Mouse (Mus musculus) right cerebral cortex, adult 18-20 months (tissue): Measurements from ENCODE around the gene Mapkap1.

Experiments
- DNase-seq: peaks from one replicate; pipeline ENCODE4 v3.0.0; 2022; ENCODE audit warnings: mixed read lengths

Mapkap1 gene

DNA sequence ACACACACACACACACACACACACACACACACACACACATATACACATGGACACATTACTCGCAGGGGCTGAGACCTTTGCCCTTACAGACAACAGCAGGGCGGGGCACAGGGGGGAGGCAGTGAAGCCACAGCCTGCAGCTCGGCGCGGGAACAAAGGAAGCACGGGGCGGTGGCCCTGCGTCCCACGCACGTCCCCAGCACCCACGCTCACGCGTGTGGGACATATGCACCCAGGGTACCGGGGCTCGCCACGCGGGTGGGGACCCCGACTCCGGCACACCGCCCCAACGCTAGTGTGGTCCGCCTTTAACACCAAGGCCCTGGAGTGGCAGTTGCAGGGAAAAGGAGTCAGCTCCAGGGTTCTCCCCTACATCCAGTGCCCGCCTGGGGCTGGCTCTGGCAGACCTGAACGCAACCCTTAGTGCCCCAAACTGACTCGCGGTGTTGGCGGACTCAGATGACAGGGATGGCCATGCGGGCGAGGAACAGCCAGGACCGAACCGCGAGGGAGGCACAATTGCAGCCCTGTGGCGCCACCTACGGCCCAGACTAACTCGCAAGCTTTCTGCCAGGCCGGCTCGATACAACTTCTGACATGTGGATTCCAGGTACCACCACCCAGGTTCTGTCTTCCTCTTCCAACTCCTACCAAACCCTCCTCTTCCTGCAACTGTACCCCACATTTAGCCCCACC lies 232.5 kb downstream of the Mapkap1 start:
- peak; percentile 85 for DNase-seq

DNA sequence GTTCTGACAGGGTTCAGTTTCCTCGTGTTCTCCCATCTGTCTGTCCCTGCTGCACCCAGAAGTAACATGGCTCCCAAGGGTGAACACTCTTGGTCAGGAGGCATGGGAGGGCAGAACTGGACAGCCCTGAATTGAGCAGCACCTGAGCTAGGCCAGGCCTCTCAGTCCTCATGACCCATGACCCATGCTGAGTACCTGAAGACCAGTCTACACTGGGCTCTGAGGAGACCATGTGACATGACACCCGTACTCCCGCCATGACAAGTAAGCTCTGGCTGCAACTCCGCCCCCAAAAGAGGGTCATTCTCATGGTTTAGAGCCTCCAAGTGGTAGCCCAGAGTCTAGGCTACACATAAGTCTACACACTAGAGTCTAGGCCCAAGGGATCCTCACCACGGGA lies 233.2 kb downstream of the Mapkap1 start:
- DNase-seq, result no peak

DNA sequence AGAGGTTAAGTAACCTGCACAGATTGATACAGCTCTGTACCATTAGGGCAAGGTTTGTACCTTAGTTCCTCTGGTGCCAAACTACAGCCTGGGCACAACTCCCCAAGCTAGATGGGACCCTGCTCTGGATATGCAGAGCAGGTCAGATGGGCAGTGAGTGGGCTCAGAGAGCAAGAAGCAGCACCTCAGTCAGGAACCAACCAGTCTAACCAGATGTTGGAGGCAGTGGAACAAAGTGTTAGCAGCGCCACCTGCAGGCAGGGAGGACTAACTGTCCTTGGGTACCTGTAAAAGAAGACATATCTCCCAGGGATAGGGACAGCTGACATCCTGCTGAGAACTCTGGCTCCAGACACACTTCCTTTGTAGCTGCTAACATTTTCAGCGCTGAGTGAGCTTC lies 235.8 kb downstream of the Mapkap1 start:
- DNase-seq, result no peak

DNA sequence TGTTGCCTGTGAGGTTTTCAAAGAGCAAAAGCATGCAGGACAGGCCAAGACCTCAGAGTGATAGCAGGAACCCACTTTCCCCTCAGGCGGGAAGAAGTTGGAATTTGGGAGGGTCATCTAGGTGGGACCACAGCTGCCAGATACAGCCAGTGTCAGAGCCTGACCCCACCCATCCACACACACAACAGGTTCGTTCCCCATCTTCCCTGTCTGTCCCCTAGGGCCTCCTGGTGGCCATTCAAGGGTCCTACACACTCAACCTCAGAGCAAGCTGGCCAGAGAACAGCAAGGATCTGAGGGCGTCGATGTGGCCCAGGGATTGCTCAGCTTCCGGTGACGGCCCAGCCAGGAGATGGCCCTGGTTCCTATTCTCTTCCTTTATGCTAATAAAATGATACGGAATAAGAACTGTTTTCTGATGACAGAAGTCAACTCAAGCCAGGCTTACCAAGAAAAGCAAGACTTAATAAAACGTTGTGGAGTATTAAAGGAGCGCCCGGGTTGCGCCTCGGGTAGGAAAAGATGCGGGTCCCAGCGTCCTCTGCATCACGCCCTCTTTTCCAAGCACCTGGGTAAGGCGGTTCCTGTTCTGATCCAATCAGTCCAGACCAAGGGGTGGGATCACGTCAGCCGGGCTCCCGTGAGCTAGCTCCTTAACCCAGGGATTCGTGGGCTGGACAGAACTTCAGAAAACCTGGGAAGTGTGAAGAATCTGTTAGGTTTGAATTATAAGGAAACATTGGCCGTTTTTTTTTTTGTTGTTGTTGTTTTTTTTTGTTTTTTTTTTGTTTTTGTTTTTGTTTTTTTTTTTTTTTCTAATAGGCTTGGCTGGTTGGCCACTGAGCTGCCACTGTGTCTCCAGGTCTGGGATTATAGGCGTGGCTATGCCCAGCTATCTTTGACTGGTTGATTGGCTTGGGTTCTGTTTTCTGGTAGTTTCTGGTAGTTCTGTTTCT lies 238.3 kb downstream of the Mapkap1 start:
- DNase-seq, result no peak

DNA sequence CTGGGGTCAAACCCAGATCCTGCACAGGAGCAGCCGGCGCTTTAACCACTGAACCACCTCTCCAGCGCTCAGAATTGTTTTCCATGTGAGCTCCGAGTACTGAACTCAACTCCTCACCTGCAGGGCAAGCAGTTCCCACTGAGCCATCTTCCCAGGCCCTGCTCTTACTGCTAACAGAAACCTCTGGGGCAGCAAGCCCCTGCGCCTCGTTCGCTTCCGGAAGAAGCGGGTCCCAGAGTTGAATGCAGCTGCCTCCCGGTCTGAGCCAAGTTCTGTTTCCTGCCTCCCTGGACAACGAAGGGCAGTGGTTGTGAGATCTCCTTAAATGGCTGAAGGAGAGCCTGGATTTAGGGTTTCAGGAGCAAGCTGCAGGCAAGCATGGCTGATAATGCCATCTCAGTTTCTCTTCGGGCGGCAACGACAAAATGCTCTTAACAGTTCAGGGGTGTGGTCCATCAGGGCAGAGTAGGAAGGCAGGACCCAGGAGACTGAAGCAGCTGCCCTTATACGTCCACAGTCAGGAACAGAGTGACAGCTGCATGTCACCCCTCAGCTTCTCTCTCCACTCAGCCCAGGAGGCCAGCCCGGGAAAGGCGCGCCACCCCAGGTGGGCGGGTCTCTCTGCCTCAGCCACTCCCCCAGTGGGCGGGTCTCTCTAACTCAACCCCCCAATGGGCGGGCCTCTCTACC lies 239.4 kb downstream of the Mapkap1 start:
- peak; percentile 18 for DNase-seq

DNA sequence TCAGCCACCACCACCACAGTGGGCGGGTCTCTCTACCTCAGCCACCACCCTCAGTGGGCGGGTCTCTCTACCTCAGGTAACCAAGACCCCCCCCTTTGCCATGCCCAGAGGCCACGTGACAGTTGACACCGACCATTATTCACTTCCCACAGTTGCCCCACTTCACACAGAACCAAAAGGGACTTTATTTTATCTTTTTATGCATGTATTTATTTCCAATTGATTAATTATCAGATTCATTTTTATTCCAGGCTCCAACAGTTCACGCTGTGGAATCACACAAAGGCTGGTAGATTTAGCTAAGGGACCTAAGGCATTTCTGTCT lies 239.9 kb downstream of the Mapkap1 start:
- DNase-seq, result no peak

DNA sequence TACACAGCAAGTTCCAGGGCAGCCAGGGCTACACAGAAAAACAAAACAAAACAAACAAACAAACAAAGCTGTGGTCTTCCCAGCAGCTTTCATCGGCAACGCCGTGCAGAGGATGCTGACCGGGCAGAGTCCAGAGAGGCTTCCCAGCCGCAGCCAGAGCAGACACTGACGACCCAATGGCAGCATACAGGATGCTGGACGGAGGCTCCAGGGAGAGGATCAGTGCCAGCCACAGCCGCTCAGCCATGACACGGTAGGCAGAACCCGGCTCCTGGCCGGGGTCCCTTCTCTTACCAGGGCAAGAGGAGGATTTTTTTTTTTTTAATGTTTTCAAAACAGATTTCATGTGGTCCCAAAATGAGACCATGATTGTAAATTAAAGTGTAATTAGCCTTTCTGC lies 240.8 kb downstream of the Mapkap1 start:
- no peak for DNase-seq

DNA sequence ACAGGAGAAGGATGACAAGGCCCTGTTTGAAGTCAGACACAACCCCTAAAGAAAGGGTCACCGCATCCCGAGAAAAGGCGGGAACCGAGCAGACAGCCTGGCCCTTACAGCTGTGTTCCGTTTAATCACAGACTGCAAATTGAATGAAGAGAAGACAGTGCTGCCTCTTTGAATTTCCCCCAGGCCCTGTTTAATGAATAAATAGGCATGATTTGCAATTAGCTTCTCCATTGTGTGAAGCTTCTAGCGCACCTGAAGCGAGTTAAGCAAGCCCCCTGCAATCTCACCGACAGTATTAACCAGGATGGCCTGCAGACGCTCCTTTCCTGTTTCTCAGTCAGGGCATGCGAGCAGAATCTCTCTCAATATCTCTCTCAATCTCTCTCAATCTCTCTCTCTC lies 261.2 kb downstream of the Mapkap1 start:
- DNase-seq, result no peak

DNA sequence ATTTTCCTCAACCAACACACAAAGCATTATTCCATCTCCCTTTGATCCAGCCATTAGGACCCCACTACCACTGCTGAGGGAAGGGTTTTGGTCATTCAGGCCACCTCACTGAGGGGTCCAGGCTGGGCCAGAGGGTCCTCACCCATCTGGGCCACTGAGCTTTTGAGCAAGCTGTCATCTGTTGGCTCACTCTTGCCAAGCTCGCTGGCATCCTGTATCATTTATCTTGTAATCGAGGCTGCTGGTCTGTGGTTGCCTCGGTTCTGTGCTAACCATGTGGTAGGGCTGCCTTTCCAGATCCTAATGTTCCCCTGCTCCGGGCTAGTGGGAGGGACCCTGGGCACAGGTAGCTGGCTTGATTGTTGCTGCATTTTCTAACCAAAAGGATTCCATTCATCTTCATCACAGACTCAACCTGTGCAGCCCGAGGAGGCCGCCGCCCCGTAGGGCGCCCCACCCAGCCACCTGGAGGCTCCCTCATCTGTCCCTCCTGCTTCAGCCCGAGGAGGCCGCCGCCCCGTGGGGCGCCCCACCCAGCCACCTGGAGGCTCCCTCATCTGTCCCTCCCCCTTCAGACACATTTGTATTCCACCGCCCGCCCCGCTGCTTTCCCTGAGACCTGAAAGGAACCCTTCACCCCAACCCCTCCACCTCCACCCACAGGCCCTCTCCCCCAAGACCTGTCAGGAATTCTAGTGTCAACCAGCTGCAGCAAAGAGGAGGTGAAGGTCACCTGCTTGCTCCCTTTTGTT lies 262.0 kb downstream of the Mapkap1 start:
- no peak for DNase-seq

DNA sequence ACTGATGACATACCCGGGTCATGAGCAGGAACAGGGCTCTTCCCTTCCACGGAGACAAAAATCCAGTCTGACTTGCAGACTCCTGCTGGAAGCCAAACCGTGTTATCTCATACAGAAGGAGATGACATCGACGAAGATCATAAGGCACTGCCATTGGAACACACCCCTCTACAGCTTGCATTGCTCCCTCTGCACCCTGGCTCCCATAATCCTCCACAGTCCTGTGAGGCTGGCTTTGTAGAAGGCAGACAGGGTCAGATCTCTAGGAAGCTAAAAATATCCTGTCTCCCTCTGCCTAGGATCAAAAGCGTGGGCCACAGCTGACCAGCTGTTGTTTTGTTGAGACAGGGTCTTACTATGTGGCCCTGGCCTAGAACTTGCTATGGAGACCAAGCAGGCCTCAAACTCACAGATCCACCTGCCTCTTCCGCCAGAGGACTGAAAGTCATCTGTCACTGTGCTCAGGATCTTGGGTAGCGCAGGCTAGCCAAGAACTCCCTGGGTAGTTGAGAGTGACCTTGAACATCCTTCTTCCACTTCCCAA lies 262.7 kb downstream of the Mapkap1 start:
- no peak for DNase-seq

DNA sequence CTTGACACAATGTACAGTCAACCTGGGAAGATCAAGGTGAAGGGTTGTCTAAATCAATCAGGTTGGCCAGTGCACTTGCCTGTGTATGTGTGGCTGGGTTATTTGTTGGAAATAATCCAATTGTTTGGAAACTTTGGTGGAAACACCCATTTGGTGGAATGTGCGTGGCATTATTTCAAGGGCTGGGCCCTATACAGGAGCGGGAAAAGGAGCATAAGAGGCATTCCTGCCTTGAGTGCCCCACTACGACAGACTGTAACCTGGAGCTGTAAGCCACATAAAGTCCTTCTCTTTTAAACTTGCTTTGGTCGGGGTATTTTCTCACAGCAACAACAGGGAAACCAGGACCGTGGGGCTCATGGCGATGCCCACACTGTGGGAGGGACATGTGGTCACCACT lies 263.9 kb downstream of the Mapkap1 start:
- DNase-seq, result no peak

DNA sequence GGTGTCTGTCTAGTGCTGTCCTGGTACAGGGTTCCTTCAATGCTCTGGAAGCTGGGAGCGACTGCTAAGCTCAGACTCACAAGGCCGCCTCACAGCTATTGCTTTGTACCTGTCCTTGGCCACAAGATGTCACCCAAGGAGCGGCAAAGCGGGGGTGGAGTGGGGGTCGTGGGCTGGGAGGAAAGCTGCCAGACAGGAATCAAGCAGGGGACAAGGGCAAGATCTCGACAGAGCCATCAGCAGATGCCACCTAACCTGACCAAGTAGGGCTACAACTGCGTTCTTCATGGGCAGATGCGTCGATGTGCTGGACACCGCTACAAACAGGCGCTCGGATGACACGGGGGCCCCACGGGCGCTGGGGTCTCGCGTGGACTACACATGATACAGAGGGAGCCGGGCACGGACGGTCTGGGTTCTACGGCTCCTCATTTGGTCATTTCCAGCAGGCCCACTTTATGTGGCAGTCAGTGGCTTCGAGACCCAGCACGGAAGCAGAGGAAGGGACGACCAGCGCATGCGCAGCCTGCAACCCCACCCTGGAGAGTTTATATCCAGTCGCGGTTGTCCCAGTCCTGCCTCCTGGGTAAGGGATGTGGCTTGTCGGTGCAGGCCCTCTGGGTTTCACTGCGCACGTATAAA lies 264.9 kb downstream of the Mapkap1 start:
- DNase-seq, result peak; percentile 46

DNA sequence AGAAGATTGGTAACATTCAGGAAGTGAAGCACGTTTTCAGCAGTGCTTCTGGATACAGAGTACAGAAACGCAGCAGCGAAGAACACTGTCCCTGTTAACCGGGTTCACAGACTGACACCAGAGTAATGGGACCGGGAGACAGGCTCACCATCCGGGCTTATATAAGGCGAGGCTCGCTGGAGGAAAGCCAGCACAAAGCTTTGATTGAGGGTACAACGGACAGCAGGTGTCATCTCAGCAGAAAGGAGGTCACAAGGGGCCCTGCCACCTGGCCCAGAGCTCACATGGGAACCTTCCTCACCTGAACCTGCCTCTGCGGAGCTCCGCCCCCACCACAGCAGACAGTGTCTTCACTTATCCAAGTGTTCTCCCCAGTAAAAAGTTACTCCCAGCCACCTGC lies 267.3 kb downstream of the Mapkap1 start:
- DNase-seq, result no peak
